Mouse (Mus musculus) olfactory bulb, adult 2 months (tissue): Measurements from ENCODE around the gene Prkg1. TPM values are rescaled to one million over a fixed set of nuclear protein-coding genes. Genes with fewer than 3 reads are reported as not detected.

Experiments
- H3K27ac ChIP-seq: fragments of 200-500 bp; 2 replicates; pipeline ENCODE4 v1.5.1; 2012; ENCODE audit warnings: low read depth, low read length; ENCODE audit not compliant: insufficient read depth
- H3K4me1 ChIP-seq: fragments of 200-500 bp; 2 replicates; pipeline ENCODE4 v1.6.1; 2012; ENCODE audit warnings: low read length; ENCODE audit not compliant: control insufficient read depth, insufficient read depth
- H3K4me3 ChIP-seq: fragments of 200-500 bp; 2 replicates; pipeline ENCODE4 v1.5.1; 2012; ENCODE audit warnings: mild to moderate bottlenecking, low read depth, low read length, moderate library complexity; ENCODE audit not compliant: insufficient read depth
- CTCF ChIP-seq: fragments of 200-500 bp; IDR thresholded peaks from 2 replicates; pipeline ENCODE4 v1.5.1; 2012; ENCODE audit warnings: low read depth, mild to moderate bottlenecking, low read length, moderate library complexity; ENCODE audit not compliant: insufficient read depth
- POLR2A ChIP-seq: fragments of 200-500 bp; IDR thresholded peaks from 2 replicates; pipeline ENCODE4 v1.6.1; 2012; ENCODE audit warnings: mild to moderate bottlenecking, low read depth, low read length, moderate library complexity; ENCODE audit not compliant: insufficient read depth
- WGBS: fragments of 180-500 bp; shearing (Covaris S2); methylation state at CpG from one replicate; pipeline ENCODE4 v1.1.7; 2018; 5-methylcytosine and 5-hydroxymethylcytosine counted together
- polyA plus RNA-seq: library from polyadenylated mRNA; stranded (reverse); fragments of >200 nt; gene quantifications from 2 replicates; pipeline ENCODE4 v1.2.4, GENCODE M21; 2012; ENCODE audit warnings: low replicate concordance; ENCODE audit not compliant: missing spikeins, insufficient read depth, insufficient read length

The Prkg1 gene
- polyA plus RNA-seq, 1 experiment: not detected

DNA sequence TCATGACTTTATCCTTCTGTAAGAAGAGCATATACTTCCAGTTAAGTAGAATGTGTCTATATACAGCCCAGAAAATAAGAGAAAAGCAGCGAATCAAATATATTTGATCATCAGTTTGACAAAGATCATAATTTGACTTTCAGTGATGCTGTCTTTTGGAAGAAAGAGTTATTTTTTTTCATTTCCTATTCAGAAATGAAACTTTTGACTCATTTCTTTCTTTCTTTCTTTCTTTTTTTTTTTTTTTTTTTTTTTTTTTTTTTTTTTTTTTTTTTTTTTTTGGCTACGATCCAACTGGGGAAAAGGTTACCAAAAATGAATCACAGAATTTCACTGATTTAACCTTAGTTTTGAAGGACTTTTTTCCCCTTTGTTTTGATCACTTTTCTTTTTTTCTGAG, 259.8 kb downstream of the Prkg1 start:
- 94% methylated on average over 2 of the region's 2 CpGs for WGBS
- no peak for TF ChIP-seq POLR2A
- no peak for TF ChIP-seq CTCF

DNA sequence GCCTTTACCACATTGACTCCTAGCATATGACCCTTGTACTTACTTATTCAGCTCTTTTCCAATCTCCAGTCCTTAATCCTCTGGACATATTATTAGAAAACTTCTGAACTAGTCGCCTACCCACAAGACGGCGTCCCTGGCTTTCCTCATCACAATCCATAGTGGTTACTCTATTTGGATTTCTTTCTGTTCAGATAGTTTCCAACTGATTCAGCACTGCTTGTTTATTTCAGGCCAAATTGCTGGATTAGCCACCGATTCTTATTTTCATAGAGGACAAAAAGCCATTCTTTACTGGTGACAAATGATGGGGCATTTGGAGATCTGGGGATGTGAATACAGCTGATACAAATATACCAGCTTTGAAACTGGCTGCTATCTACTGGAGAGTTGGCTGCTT, 267.4 kb downstream of the Prkg1 start:
- no peak overlapping the region for H3K4me3 ChIP-seq
- 47% methylated on average over 4 of the region's 4 CpGs for WGBS
- no peak for TF ChIP-seq CTCF
- TF ChIP-seq POLR2A: no peak
- no peaks in the 10 kb centered on the region for H3K4me1 ChIP-seq
- no peak overlapping the region for H3K27ac ChIP-seq

More for the DNA sequence above, 259.8 kb downstream of the Prkg1 start:
- Histone ChIP-seq H3K4me1 (no peaks in the 10 kb centered on the region), H3K4me3 (no peak overlapping the region), H3K27ac (no peak overlapping the region)

DNA sequence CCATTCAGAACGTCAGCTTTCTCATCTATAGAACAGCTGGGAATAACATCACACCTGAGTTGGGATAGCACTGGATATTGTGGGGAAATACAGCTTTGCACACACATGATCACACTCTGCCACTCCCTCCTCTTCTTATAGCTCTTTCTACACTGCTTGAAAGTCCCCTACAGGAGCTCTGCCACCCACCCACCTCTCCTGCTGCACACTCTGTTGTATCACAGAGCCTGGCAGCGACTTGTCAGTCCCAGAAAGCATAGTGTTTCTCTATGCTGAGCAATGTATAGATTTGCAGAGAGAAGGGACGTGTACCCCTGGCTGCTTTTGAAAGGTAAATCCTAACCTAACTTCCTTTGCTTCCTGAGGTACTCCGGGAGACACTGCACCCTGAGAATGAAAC, 275.2 kb downstream of the Prkg1 start:
- TF ChIP-seq POLR2A (no peak), CTCF (no peak)
- Histone ChIP-seq H3K4me3 (no peak overlapping the region), H3K4me1 (no peaks in the 10 kb centered on the region), H3K27ac (no peak overlapping the region)
- 85% methylated on average over 4 of the region's 4 CpGs for WGBS

DNA sequence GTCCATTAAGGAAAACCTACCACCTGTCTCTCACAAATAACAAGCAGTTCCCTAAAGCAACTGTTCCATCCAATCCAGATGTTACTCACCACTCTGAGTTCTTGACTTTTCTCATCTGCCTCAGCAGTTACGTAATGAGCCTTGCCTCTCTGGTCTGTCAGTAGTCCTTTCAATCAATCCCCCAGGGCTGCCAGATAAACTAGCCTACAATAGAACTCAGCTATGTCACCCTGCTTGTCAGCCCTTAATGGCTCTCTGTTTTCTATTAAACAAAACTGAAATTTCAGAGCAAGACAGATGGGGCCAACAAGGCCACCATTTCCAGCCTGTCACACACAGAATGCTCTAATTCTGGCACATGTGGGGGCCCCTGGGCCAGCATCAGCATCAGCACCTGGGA, 293.1 kb downstream of the Prkg1 start:
- 72% methylated on average over 1 of the region's 1 CpGs for WGBS
- H3K4me1 ChIP-seq: no peaks in the 10 kb centered on the region
- H3K27ac ChIP-seq: no peak overlapping the region
- no peak overlapping the region for H3K4me3 ChIP-seq
- TF ChIP-seq CTCF (no peak), POLR2A (no peak)

DNA sequence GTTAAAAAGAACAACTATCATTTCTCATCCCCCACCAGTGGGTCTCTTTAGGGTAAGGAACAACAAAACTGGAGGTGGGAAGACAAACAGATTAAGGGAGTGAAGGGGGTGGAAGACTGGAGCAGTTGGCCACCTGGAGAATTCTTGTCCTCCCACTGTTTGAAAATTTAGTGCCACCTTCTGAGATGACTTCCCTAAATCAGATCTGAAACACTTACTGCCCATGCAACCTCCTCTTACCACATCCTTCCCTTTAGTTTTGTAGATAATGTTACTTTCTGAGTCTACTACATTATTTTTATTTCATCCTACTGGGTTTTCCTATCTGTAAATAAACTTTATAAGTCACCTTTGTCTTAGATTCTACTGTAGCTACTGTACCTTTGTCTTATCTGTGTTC, 304.6 kb downstream of the Prkg1 start:
- no peak overlapping the region for H3K27ac ChIP-seq
- TF ChIP-seq POLR2A (no peak), CTCF (no peak)
- H3K4me1 ChIP-seq: no peaks in the 10 kb centered on the region
- H3K4me3 ChIP-seq: no peak overlapping the region

DNA sequence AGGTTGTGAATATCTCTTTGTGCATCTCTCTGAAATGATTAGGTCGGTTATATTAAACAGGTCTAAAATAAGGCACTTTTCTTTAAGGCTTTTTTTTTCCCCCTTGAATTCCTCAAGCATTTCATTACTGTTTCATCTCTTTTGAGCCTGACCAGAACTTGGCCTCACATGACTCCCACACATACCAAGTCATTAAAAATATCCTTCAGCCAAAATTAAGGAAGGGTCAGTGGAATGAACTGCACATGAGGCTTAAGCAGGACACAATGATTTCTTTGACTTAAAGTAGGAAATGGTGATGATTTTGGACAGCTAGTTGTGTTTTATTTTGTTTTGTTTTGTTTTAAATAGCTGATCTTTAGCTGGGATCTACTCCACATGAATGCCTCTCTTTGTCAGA, 320.7 kb downstream of the Prkg1 start:
- Histone ChIP-seq H3K4me1 (no peaks in the 10 kb centered on the region), H3K4me3 (no peak overlapping the region), H3K27ac (no peak overlapping the region)
- 80% methylated on average over 1 of the region's 1 CpGs for WGBS
- TF ChIP-seq POLR2A: no peak
- TF ChIP-seq CTCF: no peak

DNA sequence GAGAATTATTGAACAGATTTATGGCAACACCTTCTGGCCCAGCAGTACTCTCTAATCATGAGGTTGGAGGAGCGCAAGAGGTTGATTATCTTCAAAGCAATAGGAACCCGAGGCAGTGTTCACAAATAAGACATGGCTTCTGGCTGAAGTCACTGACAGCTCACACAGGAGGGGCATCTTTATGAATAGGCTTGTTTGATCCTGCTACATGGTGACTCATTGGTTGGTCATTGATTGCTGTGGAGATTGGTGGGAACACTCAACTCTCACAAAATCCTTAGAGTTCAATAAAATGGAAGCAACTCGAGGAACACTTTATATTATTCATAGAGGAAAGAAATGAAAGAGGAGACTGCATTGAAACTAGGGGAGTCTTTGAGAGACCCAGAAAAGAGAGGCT, 322.5 kb downstream of the Prkg1 start:
- no peak overlapping the region for H3K27ac ChIP-seq
- WGBS: 70% methylated on average over 3 of the region's 3 CpGs
- no peaks in the 10 kb centered on the region for H3K4me1 ChIP-seq
- H3K4me3 ChIP-seq: no peak overlapping the region
- TF ChIP-seq POLR2A: no peak
- no peak for TF ChIP-seq CTCF

DNA sequence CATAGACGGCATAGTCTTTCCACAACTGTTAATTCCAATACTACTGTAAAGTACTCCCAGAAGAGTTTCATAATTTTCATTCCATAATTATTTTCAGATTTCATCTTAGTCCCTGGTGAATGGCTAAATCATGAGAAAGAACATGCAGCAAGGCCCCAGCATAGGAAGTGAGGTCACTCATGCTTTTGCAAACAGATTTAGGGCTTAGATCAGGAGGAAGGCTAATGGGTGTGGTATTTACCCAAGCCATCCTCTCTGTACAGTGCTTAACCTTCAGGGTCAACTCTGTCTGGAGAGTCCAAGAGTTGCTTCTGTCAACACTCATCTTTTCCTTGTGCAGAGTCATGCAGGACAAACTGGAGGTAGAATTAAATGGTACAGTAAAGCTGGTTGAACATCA, 331.4 kb downstream of the Prkg1 start:
- 98% methylated on average over 1 of the region's 1 CpGs for WGBS
- H3K4me1 ChIP-seq: no peaks in the 10 kb centered on the region
- TF ChIP-seq CTCF (no peak), POLR2A (no peak)
- H3K4me3 ChIP-seq: no peak overlapping the region
- H3K27ac ChIP-seq: no peak overlapping the region

DNA sequence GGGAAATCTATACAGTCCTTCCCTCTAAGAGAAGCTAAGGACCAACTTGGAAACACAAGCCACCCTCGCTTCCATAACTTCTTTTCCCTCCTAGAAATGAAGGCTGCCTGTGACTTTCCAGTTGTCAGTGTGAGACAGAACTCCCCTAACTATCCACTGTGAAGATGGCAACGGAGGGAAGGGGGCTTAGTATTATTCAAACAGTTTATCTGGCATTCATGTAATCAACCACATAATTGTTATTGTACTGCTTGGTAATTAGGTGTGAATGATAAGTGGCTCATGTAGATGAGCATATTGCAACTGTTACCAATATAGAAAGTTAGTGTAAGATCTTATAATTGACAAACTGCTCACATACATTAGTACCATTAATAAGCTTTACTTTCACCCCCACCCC, 333.4 kb downstream of the Prkg1 start:
- TF ChIP-seq POLR2A (no peak), CTCF (no peak)
- WGBS: 68% methylated on average over 2 of the region's 2 CpGs
- no peaks in the 10 kb centered on the region for H3K4me1 ChIP-seq
- no peak overlapping the region for H3K4me3 ChIP-seq
- H3K27ac ChIP-seq: no peak overlapping the region

DNA sequence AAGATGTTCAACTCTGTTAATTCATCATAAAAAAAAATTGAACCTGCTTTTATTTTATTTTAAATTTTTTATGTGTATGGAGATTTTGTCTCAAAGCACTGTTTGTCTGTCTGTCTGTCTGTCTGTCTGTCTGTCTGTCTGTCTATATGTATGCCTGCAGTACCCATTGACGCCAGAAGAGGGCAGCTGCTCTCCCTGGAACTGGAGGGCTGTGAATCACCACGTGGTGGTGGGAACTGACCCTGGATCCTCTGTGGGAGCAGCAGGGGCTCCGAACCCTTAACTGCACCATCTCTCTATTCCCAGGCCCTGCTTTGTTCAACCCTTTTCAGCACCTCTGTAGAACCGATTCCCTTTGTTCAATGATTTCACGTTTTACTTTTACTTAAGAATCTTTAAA, 338.7 kb downstream of the Prkg1 start:
- H3K4me3 ChIP-seq: no peak overlapping the region
- H3K4me1 ChIP-seq: no peaks in the 10 kb centered on the region
- 73% methylated on average over 5 of the region's 5 CpGs for WGBS
- TF ChIP-seq CTCF (peak; percentile 21; the same call in 1 of the 2 replicates), POLR2A (no peak)
- H3K27ac ChIP-seq: no peak overlapping the region
